Comparison of ENCODE assay signal across 25 mouse cellular contexts in the genomic region with DNA sequence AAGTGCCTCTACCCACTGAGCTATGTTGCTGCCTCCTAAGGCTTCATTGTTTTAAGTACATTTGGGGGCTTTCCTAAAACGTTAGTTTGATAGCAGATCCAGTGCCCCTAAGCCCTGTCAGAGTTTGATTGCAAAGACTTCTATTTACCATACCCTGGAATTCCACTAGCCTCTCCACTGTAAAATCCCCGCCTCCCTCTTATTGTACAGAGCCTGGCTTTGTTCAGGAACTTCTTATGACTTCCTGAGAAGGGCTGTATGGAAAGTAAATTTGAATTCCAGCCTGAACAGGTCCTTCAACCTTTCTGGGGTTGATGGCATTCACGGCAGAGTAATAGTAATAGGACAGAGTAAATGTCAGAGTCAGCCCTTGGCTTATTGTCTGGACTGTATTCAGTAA. TPM values are rescaled to one million over a fixed set of nuclear protein-coding genes. Genes with fewer than 3 reads are reported as not detected.
"Had no signal": no experiment of that assay in that cellular context is flagged by ENCODE, and none has a peak within 500 bp of the region (broad histone marks: within the 10 kb centered on the region; RNA-seq: fewer than 3 reads in every experiment).

No protein-coding gene starts in this region.

- H3K4me1 ChIP-seq: limb, embryonic 15.5 days; midbrain, embryonic 10.5 days; midbrain, embryonic 12.5 days; neural tube, embryonic 13.5 days; neural tube, embryonic 15.5 days had no signal

- DNase-seq: lung, postnatal 10 days; midbrain, embryonic 14.5 days; retina, postnatal 1 day; right cerebral cortex, adult 18-20 months; right cerebral cortex, postnatal 25 days; right cerebral cortex, postnatal 4 days; spleen, adult 18-20 months; thymus, adult 18-20 months; thymus, postnatal 14 days; thymus, postnatal 36 days had no signal

- H3K4me3 ChIP-seq: limb, embryonic 15.5 days; liver, embryonic 12.5 days; midbrain, embryonic 10.5 days; midbrain, embryonic 12.5 days; myocyte; neural tube, embryonic 13.5 days; neural tube, embryonic 15.5 days had no signal

- H3K9ac ChIP-seq: limb, embryonic 15.5 days; liver, embryonic 12.5 days; liver, embryonic 14.5 days; midbrain, embryonic 12.5 days; neural tube, embryonic 13.5 days; neural tube, embryonic 15.5 days had no signal

- ATAC-seq: liver, embryonic 12.5 days; midbrain, embryonic 16.5 days had no signal

- H3K27me3 ChIP-seq: limb, embryonic 15.5 days; liver, embryonic 12.5 days; midbrain, embryonic 12.5 days; neural tube, embryonic 13.5 days; neural tube, embryonic 15.5 days had no signal

- H3K9me3 ChIP-seq: limb, embryonic 15.5 days; liver, embryonic 12.5 days; midbrain, embryonic 10.5 days; midbrain, embryonic 12.5 days; neural tube, embryonic 13.5 days; neural tube, embryonic 15.5 days had no signal

- H3K27ac ChIP-seq: limb, embryonic 15.5 days; liver, embryonic 12.5 days; liver, embryonic 14.5 days; midbrain, embryonic 10.5 days; midbrain, embryonic 12.5 days; neural tube, embryonic 13.5 days; neural tube, embryonic 15.5 days had no signal

- H3K4me2 ChIP-seq: limb, embryonic 15.5 days; liver, embryonic 12.5 days; midbrain, embryonic 12.5 days; neural tube, embryonic 13.5 days; neural tube, embryonic 15.5 days had no signal

RNA-seq across cellular contexts. Expression of a gene that starts 39.1 kb away (rescaled TPM):
- polyA plus RNA-seq: limb, embryonic 15.5 days; liver, adult 2 months; liver, embryonic 12.5 days; liver, embryonic 14.5 days; liver, embryonic 16.5 days; midbrain, embryonic 10.5 days; midbrain, embryonic 12.5 days; myocyte; neural tube, embryonic 13.5 days; neural tube, embryonic 15.5 days; small intestine, adult 2 months; stomach, embryonic 14.5 days; stomach, embryonic 16.5 days had no signal

RNA-seq across cellular contexts. Expression of a gene that starts 45.5 kb away (rescaled TPM):
- polyA plus RNA-seq: limb, embryonic 15.5 days; liver, adult 2 months; liver, embryonic 12.5 days; liver, embryonic 14.5 days; liver, embryonic 16.5 days; midbrain, embryonic 10.5 days; midbrain, embryonic 12.5 days; midbrain, embryonic 14.5 days; myocyte; neural tube, embryonic 11.5 days; neural tube, embryonic 15.5 days; small intestine, adult 2 months; stomach, embryonic 14.5 days; stomach, embryonic 16.5 days had no signal
